Mouse (Mus musculus): ENCODE results near the gene Tnfsf12.

The Tnfsf12 gene

DNA sequence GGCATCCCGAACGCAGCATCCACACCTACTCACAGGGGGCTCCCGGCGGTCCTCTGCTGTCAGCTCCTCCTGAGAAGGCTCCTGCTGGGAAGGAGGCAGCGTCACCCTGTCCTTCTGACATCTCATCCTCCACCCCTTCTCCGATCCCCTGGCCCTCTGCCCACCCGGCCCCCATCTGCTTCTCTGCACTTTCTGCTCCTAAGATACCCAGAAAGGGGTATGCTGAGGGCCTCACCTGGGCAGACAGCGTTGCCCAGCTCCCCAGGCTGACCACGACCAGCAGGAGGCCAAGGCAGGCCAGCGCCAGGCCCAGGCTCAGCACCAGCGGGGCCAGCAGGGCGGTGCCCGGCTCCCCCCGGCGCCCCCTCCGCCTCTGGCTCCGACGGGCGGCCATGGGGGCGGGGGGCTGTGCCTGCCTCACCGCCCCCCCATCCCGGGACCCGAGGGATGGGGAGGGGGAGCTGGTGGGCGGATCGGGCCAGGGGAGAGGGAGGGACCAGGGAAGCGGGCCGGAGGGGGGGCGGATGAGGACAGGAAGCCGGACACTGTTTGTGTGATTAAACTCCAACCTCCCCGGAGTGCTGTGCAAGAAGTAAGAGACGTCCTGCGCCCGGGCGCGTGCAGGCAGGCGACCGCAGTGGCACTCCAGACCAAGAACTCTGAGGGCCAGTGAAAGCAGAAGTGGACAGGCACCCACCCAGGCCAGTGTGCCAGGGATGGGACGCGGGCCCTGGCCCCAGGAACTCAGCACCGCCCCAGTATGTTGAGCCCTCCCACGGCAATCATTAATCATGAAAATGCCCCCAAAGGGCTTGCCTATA lies at the start of gene Tnfsf12, which contains the start of gene Tnfsfm13:
Gene Tnfsf12, minus strand, starts transcription at position 489 of the 821 bp plus-strand sequence.
Gene Tnfsfm13, minus strand, starts transcription at position 738 of the 821 bp plus-strand sequence.
- no peak for DNase-seq (ENCODE audit: low read depth, low spot score)

DNA sequence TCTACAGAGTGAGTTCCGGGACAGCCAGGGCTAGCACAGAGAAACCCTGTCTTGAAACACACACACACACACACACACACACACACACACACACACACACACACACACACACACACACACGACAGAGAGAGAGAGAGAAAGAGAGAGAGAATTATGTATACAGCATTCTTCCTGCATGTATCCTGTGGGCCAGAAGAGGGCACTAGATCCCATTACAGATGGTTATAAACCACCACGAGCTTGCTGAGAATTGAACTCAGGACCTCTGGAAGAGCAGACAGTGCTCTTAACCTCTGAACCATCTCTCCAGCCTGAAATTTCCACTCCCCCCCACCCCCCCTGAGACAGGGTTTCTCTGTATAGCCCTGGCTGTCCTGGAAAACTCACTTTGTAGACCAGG lies 35.8 kb upstream of the Tnfsf12 start:
- peak; percentile 37 for DNase-seq (ENCODE audit: low read depth, low spot score)

DNA sequence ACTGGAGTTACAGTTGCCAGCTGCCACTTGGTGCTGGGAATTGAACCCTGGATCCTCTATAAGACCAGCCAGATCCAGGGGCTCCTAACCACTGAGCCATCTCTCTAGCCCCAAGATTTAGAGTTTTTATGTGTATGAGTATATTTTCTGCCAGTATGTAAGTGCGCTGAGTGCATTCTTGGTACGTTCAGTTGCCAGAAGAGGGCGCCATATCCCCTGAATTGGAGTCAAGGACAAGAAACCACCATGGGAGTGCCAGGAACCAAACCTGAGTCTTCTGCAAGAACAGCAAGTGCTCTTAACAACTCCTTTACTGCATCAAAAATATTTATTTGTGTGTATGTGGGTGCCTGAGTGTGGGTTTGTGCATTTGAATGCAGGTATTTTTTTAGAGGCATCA lies 33.4 kb upstream of the Tnfsf12 start:
- peak; percentile 86 for DNase-seq (ENCODE audit: low read depth, low spot score)

DNA sequence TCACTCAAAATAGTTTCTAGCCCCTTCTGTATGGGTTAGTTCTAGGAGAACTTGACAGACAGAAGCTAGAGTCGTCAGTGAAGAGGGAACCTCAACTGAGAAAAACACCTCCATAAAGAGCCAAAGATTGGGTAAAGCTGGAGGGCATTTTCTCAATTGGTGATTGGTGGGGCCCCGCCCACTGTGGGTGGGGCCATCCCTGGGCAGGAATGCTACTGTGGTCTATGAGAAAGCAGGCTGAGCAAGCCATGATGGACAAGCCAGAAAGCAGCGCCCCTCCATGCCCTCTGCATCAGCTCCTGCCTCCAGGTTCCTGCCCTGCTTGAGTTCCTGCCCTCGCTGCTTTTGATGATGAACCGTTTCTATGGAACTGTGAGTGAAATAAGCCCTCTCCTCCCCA lies 30.3 kb upstream of the Tnfsf12 start:
- DNase-seq (ENCODE audit: low read depth, low spot score): no peak

DNA sequence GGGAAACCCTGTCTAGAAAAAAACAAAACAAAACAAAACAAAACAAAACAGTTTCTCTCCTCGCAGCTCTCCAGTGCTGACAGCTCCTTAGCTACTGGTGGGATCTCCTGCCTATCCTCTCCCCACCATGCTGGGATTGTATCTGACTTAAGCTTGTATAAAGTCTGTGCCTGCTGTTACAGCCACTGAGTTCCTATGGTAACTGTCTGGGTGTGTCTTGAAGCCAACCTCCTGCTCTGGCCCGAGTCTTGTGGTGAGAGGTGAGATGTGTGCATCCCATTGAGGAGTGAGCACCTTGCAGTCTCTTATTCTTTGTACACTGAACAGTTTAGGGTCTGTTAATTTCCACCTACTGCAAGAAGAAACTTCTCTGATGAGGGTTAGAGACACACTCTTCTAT lies 27.4 kb upstream of the Tnfsf12 start:
- no peak for DNase-seq (ENCODE audit: low read depth, low spot score)

DNA sequence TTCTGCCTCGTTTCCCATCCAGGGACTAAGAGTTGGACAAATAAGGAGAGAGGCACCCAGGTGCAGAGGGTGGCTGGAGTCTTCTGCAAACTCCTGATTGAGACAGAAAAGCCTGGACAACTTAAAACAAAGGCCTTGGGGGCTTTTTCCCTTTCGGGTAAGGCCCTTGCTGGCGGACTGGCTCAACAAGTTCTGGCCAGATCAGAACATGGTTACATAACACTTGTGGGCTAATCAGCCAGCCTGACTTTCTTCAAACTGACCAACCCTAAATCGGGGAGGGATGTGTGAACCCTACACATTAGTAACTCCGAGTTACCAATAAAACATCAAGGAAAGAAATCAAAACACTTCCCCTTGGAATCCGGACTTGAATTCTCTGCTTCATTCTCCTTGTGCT lies 25.2 kb upstream of the Tnfsf12 start:
- no peak for DNase-seq (ENCODE audit: low read depth, low spot score)

DNA sequence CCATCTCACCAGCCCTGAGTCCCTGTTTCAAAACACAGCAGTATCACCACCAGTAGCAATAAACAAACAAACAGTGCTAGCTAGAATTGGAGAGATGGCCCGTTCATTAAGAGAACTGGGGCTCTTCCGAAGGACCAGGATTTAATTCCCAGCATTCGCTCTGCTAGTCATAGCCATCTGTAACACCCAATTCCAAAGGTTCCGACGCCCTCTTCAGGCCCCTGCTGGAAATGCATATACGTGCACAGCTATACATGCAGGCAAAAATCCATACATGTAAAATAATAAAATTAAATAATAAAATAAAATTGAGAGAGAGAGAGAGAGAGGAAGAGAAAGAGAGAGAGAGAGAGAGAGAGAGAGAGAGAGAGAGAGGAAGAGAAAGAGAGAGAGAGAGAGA lies 23.8 kb upstream of the Tnfsf12 start:
- DNase-seq (ENCODE audit: low read depth, low spot score): no peak

DNA sequence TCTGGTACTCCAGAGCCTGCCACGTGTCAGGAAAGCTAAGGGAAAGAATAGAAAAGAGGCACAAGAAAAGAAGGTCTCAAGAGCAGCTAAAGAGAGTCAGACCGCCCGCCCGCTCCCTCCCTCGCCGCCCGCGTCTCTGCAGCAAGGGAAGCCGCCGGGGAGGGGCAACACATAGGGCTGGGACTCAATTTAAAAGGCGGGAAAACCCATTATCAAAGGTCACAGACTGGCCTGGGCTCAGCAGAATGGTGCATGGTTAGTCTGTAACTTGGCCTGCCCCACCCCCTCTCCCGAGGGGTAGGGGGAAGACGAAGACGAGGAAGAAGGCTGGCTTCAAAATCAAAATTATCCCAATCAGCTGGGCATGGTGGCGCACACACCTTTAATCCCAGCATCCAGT lies 23.0 kb upstream of the Tnfsf12 start:
- DNase-seq (ENCODE audit: low read depth, low spot score): no peak

DNA sequence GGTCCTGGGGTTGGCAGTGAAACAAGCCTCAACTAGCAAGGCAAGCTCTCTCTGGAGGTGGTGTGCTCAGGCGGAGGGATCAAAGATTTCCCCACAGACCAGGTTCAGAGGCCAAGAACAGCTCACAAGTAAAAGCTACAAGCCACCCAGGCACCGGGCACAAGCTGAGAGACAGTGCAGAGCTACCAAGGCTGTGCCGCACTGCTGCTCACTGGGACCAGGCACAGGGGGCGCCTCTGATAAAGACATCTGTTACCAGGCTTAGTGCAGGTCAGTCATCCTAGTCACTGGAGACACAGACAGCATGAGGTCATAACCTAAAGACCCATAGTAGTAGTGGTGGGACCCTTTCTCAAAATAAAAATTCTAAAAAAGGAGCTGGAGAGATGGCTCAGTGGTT lies 21.3 kb upstream of the Tnfsf12 start:
- peak; percentile 20 for DNase-seq (ENCODE audit: low read depth, low spot score)

DNA sequence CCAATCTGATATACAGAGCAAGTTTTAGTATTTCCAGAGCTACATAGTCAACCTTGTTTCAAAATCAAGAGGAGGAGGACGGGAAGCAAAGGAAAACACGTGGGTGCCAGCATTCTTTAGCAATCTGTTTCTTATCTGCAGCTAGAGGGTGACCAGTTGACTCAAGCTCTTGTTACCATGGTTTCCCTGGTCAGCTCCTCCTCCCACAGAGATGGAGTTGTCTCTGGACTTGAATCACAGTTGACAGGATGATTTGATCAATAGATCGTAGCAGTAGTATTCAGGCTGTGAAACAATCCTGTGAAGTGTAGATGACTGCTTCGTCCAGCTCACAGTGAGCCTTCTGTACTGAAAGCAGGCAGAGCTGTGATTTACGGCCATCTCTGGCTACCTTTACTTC lies 20.3 kb upstream of the Tnfsf12 start:
- DNase-seq (ENCODE audit: low read depth, low spot score): no peak

DNA sequence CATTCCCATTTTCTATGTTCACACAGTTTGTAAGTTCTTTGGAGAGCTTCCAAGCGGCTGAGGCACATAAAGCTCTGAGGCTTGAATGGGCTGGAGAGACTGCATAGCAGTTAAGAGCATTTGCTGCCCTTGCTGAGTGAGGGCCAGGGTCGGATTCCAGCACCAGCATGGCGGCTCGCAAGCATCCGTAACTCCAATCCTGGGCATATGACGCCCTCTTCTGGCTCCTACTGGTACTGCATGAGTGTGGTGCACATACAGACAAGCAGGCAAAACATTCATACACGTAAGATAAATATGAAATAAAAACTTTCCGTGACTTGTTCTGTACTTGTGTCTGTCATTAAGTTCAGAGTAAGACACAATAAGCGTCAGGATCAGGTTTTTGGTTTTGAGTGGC lies 19.8 kb upstream of the Tnfsf12 start:
- peak; percentile 42 for DNase-seq (ENCODE audit: low read depth, low spot score)

DNA sequence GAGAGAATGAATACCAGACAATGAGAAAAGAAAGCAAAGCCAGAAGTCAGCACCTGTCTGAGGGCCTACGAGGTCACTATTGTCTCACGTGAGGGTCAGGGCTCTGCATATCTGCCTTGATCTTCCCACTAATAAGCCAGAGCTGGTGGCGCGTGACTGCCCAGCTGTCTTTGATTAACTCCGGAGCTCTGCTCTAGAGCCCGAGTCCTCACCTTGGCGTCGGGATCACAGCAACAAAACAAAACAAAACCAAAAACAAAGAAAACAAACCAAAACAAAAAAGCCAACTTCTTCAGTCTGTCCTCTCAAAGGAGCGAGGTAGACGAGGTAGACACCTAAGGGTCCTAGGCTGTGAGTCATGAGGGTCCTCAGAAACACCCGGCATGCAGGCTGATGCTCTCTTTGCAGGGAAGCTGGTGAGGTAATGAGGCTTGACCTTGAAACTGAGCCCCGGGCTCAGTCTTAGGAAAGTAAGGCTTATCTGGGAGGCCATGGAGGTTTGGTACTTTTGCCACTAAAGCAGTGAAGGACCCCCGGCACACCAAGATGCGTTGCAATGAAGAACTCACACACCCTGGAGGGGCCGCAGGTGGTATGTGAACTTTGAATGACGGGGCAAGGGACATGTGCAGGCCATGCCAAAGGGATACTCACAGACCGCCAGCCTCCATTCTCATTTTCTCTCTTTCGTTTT lies 19.1 kb upstream of the Tnfsf12 start:
- no peak for DNase-seq (ENCODE audit: low read depth, low spot score)

DNA sequence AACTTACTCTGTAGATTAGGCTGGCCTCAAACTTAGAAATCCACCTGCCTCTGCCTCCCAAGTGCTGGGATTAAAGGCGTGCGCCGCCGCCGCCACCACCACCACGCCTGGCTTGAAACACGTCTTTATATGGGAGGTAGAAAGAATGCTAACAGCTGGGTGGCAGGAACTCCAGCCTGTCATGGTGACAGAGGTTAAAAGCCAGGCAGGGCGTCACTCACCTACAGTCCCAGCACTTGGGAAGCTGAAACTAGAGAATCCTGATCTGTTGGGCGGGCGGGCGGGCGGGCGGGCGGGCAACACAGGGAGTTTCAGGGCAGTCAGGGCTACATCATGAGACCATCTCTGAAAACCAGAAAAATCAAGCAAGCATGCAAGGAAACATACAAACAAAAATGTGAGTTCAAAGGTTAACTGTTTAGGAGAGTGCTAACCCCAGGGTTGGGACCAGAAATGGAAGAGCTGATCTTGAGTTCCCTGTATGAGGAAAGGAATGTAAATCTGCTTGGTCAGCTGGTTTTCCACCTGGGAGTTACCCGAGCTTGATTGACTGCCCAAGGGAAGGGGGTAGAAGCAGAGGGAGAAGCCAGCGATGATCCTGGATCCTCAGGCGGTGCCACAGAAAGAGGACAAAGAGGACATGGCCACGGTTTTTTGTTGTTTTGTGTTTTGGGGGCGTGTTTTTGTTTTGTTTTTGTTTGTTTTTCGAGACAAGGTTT lies 17.5 kb upstream of the Tnfsf12 start:
- DNase-seq (ENCODE audit: low read depth, low spot score): no peak

DNA sequence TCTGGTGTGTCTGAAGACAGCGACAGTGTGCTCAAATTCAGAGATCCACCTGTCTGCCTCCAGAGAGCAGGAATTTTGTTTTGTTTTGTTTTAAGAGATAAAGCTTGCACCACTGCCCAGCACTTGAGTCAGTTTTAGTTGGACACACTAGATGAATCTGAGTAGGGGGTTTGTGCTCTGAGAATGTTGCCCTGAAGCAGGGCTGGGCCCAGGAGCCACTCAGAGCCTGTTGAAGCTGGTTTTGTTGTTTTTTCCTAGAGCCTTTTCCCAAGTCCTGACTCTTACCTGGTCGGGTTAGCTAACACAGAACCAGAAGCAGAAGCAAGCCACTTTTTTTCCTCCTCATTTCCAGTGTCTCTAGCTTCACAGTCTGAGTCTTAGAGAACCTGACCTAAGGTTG lies 15.4 kb upstream of the Tnfsf12 start:
- no peak for DNase-seq (ENCODE audit: low read depth, low spot score)

DNA sequence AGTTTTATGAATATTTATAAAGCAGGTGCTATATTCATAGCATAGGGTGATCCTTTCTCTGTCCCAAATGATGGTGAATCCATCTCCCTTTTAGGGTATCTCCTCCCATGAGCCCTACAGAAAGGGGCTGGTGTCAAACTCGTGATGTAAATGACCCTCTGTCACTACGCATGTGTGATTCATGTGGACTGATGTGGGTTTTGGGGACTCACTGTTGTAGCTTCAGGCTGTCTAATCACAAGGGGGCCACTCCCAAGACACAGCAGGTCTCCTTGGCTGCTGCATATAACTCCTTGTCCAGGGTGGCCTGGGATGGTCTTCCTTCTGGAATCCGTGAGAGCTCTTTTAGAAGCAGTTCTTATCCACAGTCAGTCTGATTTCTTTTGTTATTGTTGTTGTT lies 14.8 kb upstream of the Tnfsf12 start:
- no peak for DNase-seq (ENCODE audit: low read depth, low spot score)

DNA sequence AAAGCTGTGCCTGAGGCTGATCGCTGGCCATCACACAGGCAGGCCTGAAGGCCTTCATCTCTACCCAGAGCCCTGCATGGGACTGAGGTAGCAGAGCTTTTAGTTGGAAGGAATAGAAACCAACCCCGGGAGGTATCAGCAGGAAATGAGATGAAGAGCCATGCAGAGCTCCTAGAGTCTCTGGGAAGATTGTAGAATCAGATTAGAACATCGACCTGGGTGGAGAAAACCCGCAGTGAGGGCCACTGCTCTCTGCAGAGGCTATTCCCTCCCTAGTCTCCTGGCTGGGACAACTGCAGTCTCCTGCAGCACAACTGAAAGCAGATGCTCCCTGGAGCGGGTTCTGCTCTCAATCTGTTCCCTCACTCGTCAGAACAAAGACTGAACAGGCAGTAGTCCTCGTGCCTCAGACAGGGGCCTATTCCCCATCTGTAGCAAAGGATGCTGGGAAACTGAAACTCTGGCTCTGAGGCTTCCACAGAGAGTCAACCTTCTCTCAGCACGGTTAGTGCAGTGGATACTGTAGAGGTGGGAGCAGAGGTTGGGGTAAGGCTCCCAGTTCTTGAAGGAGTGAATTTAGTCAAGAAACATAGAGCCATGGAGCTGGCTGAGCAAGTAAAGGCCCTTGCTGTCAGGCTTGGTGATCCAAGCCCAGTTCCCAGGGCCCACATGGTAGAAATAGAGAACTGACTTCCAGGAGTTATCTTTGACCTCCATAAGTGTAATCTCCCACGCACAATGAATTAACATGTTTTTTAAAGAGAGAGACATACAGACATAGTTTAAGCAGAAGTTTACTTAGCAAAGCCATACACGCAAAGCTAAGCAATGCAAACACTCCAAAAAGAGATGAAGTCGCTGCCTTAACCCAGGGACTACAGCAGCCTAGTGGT lies 14.2 kb upstream of the Tnfsf12 start:
- DNase-seq (ENCODE audit: low read depth, low spot score): no peak

DNA sequence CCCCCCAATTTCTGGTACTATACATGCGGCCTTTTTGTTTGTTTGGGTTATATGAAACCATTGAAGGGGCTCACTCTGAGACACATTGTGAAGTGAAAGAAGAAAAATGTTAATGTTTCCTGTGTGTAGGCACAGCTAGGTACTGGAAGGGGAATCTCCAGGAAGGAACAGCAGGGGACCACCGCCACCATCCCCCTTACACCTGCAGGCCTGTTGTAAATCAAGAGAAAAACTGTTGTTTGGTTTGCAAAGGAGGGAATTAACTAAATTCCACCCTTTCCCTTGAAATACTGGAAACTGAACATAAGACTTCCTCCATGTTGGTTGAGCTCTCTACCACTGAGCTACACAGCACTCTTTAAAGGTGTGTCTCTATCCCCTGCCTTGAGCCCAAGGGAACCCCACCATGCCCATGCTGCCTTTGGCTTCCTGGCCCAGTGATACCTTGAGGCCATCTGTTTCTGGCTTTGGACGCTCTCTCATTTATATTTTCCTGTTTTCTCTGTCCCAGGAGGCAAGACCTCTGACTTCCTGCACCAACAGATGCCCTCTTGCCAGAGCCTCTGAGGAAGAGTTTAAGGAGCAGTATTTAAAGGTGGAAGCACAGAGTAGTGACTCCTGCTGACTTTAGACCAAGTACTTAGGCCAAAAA lies 13.1 kb upstream of the Tnfsf12 start:
- DNase-seq (ENCODE audit: low read depth, low spot score): no peak

DNA sequence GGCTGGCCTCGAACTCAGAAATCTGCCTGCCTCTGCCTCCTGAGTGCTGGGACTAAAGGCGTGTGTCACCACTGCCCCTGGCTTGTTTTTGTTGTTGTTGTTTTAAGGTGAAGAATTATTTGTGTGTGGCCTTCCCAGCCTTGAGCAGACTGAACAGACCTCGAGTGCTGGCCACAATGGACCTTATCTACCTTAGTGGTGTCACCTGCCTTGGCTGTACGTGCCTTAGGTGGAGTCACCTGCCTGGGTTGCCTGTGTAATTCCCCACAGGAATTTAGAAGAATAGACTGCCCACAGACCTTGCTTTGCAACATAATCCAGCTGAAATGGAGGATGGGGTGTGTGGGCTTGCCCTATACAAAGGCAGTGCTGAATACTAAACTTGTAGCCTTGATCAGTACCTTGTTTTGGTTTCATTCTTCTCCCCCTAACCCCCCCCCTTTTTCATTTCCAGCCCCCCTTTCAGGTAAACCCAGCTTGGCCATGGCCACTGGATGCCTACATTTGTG lies 12.3 kb upstream of the Tnfsf12 start:
- DNase-seq (ENCODE audit: low read depth, low spot score): no peak

DNA sequence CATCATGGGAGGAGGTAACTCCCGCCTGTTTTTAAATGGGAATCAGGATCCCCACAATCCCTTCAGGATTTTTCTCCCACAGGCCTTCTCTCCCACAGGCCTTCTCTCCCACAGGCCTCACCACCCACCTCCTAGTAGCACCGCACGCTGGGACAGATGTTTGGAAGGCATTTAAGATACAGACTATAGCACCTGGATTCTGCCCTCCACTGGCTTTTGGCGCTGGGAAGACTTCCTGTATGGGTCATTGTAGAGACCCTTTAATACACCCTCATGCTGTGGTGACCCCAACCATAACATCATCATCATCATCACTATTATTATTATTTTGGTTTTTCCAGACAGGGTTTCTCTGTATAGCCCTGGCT lies 11.8 kb upstream of the Tnfsf12 start:
- DNase-seq (ENCODE audit: low read depth, low spot score): no peak

DNA sequence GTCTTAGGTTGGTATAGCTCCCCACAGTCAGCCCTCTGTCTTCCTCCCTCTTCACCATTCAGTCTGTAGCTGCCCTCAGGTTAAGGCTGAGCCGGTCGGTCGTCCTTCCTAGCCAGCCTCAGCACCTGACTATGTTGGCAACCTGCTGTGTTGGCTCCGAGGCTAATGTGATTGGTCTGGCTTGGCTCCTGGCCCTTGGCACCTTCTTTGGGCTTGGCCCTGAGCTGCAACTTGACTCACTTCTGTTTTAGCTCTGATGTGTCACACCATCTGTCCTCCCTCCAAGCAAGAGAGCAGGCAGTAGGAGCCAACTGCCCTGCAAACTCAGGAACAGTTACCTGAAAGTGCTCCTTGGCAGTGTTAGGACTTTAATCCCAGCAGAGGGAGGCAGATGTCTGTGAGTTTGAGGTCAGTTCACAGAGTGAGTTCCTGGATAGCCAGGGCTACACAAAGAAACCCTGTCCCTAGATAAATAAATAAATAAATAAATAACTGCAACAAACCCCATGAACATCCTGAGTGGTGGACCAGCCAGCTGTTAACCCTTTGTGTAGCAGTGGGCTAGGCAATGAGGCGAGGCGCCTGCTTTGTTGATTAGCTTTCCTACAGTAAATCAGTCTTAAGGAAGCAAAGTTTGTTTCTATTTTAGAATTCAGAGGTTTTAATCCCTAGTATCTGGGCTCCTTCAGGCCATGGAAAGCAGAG lies 11.3 kb upstream of the Tnfsf12 start:
- no peak for DNase-seq (ENCODE audit: low read depth, low spot score)

Measured in A20 (cell line).